Mouse (Mus musculus): ENCODE data around the gene Nup210l. TPM values are rescaled to one million over a fixed set of nuclear protein-coding genes. Genes with fewer than 3 reads are reported as not detected.

Gene Nup210l
- polyA plus RNA-seq (2015; fragmentation: Nextera tagmentation; extraction: Ambion mirVana), result 0.03 TPM in 1 of 2 replicates, not detected in the other

DNA sequence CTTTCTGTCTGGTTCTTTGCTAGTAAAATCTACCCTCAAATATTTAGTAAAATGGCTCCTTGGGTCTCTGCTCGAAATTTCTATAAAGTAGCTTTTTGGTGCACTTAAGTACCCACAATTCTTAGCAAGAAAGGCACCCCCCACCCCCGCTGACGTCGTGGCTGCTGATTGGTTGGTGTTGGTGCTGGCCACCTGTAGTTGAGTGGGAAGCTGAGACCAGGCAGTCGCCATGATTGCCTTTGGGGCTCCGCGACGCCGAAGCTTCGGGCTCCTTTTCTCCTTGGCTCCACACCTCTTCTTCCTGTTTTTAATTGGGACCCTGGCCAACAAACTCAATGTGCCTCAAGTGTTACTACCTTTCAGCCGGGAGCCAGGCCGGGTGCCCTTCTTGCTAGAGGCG, at the start of gene Nup210l:
Gene Nup210l (plus strand): TSS at position 195 of the 400 bp plus-strand sequence.
- no peak for TF ChIP-seq CTCF (IDR thresholded peaks at IDR 0.05; ENCODE audit: low read depth)
- no peak within 1 kb of the TSS for H3K27ac ChIP-seq (ENCODE audit: low read depth, low read length)
- H3K36me3 ChIP-seq (ENCODE audit: control insufficient read depth, insufficient read depth), result peaks cover 14% of the 10 kb centered on the region
- WGBS, result 85% methylated on average over 13 of the region's 13 CpGs
- no peak within 1 kb of the TSS for H3K9ac ChIP-seq (ENCODE audit: low read depth, low read length)
- H3K4me2 ChIP-seq (replicated peaks; ENCODE audit: low read depth), result no peak within 1 kb of the TSS
- ATAC-seq, result no peak
- no peaks in the 10 kb centered on the region for H3K9me3 ChIP-seq (ENCODE audit: control insufficient read depth)
- no peaks in the 10 kb centered on the region for H3K4me1 ChIP-seq (replicated peaks; ENCODE audit: control insufficient read depth, insufficient read depth, low read length)
- no peak within 1 kb of the TSS for H3K4me3 ChIP-seq (ENCODE audit: low read depth, low read length)
- H3K27me3 ChIP-seq (replicated peaks; ENCODE audit: control insufficient read depth, insufficient read depth, low read length), result no peaks in the 10 kb centered on the region

DNA sequence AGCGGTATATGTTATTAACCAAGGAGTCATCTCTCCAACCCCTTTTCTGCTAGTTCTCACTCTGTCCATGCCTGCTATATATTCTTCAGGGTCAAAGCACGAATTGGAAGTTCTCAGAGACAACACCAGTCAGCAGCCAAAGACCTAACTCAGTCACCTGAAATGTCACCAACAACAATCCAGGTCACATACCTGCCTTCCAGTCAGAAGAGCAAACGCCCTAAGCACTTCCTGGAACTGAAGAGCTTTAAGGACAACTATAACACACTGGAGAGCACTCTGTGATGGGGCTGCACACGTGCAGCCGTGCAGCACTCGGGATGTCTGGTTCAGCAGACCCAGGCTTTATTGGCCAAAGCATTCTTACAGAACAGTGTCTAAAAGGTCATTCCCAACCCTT, 42.4 kb upstream of the Nup210l start:
- H3K4me3 ChIP-seq (ENCODE audit: low read depth, low read length), result no peak overlapping the region
- no peak for TF ChIP-seq CTCF (IDR thresholded peaks at IDR 0.05; ENCODE audit: low read depth)
- WGBS, result 88% methylated on average over 6 of the region's 6 CpGs
- H3K4me2 ChIP-seq (replicated peaks; ENCODE audit: low read depth), result no peak overlapping the region
- no peak overlapping the region for H3K27ac ChIP-seq (ENCODE audit: low read depth, low read length)
- no peaks in the 10 kb centered on the region for H3K27me3 ChIP-seq (replicated peaks; ENCODE audit: control insufficient read depth, insufficient read depth, low read length)
- H3K4me1 ChIP-seq (replicated peaks; ENCODE audit: control insufficient read depth, insufficient read depth, low read length), result no peaks in the 10 kb centered on the region
- no peaks in the 10 kb centered on the region for H3K9me3 ChIP-seq (ENCODE audit: control insufficient read depth)
- H3K36me3 ChIP-seq (ENCODE audit: control insufficient read depth, insufficient read depth), result peaks cover 43% of the 10 kb centered on the region
- ATAC-seq, result no peak
- no peak overlapping the region for H3K9ac ChIP-seq (ENCODE audit: low read depth, low read length)

DNA sequence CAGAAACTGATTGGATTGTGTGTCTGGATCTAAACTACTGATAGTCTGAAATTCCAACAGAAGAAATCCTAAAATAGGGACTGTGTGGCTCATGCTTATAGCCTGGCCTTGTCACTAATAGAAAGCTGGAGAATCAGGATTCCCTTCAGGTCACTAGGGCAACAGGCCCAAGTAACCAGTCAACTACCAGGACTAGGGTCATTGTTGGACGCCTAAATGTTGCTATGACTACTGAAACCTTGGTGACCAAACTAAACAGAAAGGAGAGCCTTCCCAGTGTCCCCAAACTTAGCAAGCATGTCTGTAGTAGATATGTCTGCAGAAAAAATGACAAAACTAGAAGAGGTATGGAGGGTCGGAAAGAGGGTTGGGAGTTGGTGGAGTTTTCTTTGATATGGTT, 41.4 kb upstream of the Nup210l start:
- no peak for TF ChIP-seq CTCF (IDR thresholded peaks at IDR 0.05; ENCODE audit: low read depth)
- Histone ChIP-seq H3K9ac (ENCODE audit: low read depth, low read length) (no peak overlapping the region), H3K4me3 (ENCODE audit: low read depth, low read length) (no peak overlapping the region), H3K27ac (ENCODE audit: low read depth, low read length) (no peak overlapping the region), H3K9me3 (ENCODE audit: control insufficient read depth) (no peaks in the 10 kb centered on the region), H3K27me3 (replicated peaks; ENCODE audit: control insufficient read depth, insufficient read depth, low read length) (no peaks in the 10 kb centered on the region), H3K4me1 (replicated peaks; ENCODE audit: control insufficient read depth, insufficient read depth, low read length) (no peaks in the 10 kb centered on the region), H3K4me2 (replicated peaks; ENCODE audit: low read depth) (no peak overlapping the region), H3K36me3 (ENCODE audit: control insufficient read depth, insufficient read depth) (peaks cover 34% of the 10 kb centered on the region)
- ATAC-seq, result no peak
- WGBS, result 69% methylated on average over 2 of the region's 2 CpGs

DNA sequence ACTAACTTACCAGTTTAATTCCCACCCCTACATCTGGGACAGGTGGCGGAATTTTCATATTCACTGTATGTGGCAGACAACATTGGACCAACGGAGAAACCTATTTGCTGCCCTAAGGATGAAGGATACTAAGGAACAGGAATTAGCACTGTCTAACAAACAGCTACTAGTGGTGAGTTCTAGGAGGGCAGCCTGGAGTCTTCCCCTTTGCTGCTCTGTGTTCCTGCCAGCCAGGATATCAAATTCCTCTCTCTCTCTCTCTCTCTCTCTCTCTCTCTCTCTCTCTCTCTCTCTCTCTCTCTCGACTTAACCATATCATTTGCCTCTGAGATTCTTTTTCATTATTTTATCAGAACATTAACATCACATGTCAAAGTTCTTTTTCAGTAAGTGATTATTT, 39.5 kb upstream of the Nup210l start:
- Histone ChIP-seq H3K4me1 (replicated peaks; ENCODE audit: control insufficient read depth, insufficient read depth, low read length) (no peaks in the 10 kb centered on the region), H3K36me3 (ENCODE audit: control insufficient read depth, insufficient read depth) (peaks cover 27% of the 10 kb centered on the region), H3K4me3 (ENCODE audit: low read depth, low read length) (no peak overlapping the region), H3K27ac (ENCODE audit: low read depth, low read length) (no peak overlapping the region), H3K9me3 (ENCODE audit: control insufficient read depth) (no peaks in the 10 kb centered on the region), H3K4me2 (replicated peaks; ENCODE audit: low read depth) (no peak overlapping the region), H3K27me3 (replicated peaks; ENCODE audit: control insufficient read depth, insufficient read depth, low read length) (no peaks in the 10 kb centered on the region), H3K9ac (ENCODE audit: low read depth, low read length) (no peak overlapping the region)
- TF ChIP-seq CTCF (IDR thresholded peaks at IDR 0.05; ENCODE audit: low read depth), result no peak
- WGBS, result 83% methylated on average over 3 of the region's 3 CpGs
- ATAC-seq, result no peak

DNA sequence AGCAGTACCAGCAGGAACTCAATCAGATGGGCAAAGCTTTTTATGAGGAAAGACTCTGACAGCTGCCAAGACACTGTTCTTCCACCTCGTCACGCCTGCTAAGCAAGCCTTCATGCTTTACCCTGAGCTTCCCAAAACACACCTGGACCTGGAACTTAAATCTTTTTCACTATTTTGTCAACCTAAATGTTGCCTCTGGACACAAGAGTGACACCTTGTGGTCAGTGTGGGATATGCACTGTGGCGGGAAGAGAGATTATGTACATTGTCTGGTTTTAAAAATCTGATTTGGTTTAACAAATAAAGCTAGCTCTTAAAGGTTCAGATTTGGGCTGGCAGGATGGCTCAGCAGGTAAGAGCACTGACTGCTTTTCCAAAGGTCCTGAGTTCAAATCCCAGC, 38.4 kb upstream of the Nup210l start:
- Histone ChIP-seq H3K27ac (ENCODE audit: low read depth, low read length) (no peak overlapping the region), H3K9me3 (ENCODE audit: control insufficient read depth) (no peaks in the 10 kb centered on the region), H3K9ac (ENCODE audit: low read depth, low read length) (no peak overlapping the region), H3K4me1 (replicated peaks; ENCODE audit: control insufficient read depth, insufficient read depth, low read length) (no peaks in the 10 kb centered on the region), H3K4me3 (ENCODE audit: low read depth, low read length) (no peak overlapping the region), H3K4me2 (replicated peaks; ENCODE audit: low read depth) (no peak overlapping the region), H3K27me3 (replicated peaks; ENCODE audit: control insufficient read depth, insufficient read depth, low read length) (no peaks in the 10 kb centered on the region), H3K36me3 (ENCODE audit: control insufficient read depth, insufficient read depth) (peaks cover 23% of the 10 kb centered on the region)
- ATAC-seq, result no peak
- WGBS, result 57% methylated on average over 3 of the region's 3 CpGs
- TF ChIP-seq CTCF (IDR thresholded peaks at IDR 0.05; ENCODE audit: low read depth), result peak; percentile 86

DNA sequence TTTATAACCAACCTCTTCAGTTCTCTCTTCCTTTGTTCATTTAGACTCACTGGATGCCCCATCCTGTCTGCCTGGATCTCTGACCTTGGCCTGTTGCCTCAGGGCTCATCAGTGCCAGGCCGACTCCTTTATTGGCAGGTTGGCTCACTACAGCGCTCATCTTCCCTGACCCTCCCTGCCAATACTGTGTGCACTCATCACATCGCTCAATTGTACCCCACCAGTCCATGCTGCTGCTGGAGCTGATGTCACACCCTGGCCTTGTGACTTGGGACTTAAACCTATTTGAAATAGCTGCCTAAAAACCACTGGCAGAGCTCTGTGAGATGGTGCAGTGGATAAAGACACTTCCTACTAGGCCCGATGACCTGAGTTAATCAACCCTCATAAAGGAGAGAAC, 36.1 kb upstream of the Nup210l start:
- TF ChIP-seq CTCF (IDR thresholded peaks at IDR 0.05; ENCODE audit: low read depth), result no peak
- Histone ChIP-seq H3K4me1 (replicated peaks; ENCODE audit: control insufficient read depth, insufficient read depth, low read length) (no peaks in the 10 kb centered on the region), H3K4me3 (ENCODE audit: low read depth, low read length) (no peak overlapping the region), H3K27me3 (replicated peaks; ENCODE audit: control insufficient read depth, insufficient read depth, low read length) (no peaks in the 10 kb centered on the region), H3K9ac (ENCODE audit: low read depth, low read length) (no peak overlapping the region), H3K27ac (ENCODE audit: low read depth, low read length) (no peak overlapping the region), H3K4me2 (replicated peaks; ENCODE audit: low read depth) (no peak overlapping the region), H3K36me3 (ENCODE audit: control insufficient read depth, insufficient read depth) (peaks cover 4% of the 10 kb centered on the region), H3K9me3 (ENCODE audit: control insufficient read depth) (no peaks in the 10 kb centered on the region)
- no peak for ATAC-seq
- WGBS, result 83% methylated on average over 4 of the region's 4 CpGs

DNA sequence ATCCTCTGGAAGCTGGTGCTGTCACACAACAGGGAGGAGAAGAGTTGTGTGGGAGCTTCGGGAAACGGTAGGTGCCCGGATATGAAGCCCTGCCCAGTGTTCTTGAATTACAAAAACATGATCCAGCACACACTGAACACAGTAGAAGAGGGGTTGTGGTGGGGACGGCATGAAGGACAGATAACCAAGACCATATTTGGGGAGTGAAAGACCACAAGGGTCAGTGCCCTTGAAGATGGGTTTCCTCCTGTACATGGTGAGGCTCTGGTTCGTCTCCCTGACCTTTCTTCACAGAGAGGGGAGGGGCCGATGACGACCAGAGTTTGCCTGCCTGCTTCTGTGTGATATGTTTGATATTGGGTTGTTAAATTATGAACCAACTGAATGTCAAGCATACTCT, 34.2 kb upstream of the Nup210l start:
- no peak for ATAC-seq
- H3K4me3 ChIP-seq (ENCODE audit: low read depth, low read length), result no peak overlapping the region
- WGBS, result 70% methylated on average over 7 of the region's 7 CpGs
- H3K9me3 ChIP-seq (ENCODE audit: control insufficient read depth), result no peaks in the 10 kb centered on the region
- no peaks in the 10 kb centered on the region for H3K27me3 ChIP-seq (replicated peaks; ENCODE audit: control insufficient read depth, insufficient read depth, low read length)
- no peaks in the 10 kb centered on the region for H3K4me1 ChIP-seq (replicated peaks; ENCODE audit: control insufficient read depth, insufficient read depth, low read length)
- H3K4me2 ChIP-seq (replicated peaks; ENCODE audit: low read depth), result no peak overlapping the region
- no peak overlapping the region for H3K9ac ChIP-seq (ENCODE audit: low read depth, low read length)
- H3K36me3 ChIP-seq (ENCODE audit: control insufficient read depth, insufficient read depth), result no peaks in the 10 kb centered on the region
- H3K27ac ChIP-seq (ENCODE audit: low read depth, low read length), result no peak overlapping the region
- TF ChIP-seq CTCF (IDR thresholded peaks at IDR 0.05; ENCODE audit: low read depth), result no peak
